Mouse (Mus musculus): ENCODE data around the gene Spsb2.

Gene Spsb2

GRCm38 (mm10) chr6:124857840-124858530, 49.5 kb downstream of the Spsb2 start:
- no peak for DNase-seq (ENCODE audit: low read depth, low spot score)

- no peak for DNase-seq (ENCODE audit: low read depth, low spot score)
Measured at GRCm38 (mm10) chr6:124858561-124859318, 50.3 kb downstream of the Spsb2 start.

DNA sequence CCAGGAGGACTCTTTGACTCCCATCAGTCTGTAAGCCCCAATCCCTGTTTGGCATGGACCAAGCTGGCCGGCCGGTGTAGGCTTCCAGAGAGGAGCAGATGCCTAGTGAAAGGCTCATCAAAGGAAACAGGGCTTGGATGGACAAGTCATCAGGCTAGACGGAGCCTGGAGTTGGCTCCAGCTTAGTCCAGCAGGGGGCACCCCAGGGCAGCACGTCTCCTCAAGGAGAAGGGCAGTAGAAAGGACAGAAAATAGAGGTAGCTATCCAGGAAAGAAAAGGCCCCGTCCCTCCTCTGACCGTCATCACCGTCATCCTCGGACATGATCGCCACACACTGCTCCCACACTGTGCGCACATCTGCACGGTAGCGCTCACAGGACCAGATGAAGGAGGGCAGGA, 51.3 kb downstream of the Spsb2 start:
- DNase-seq (ENCODE audit: low read depth, low spot score), result peak; percentile 79
